Mouse (Mus musculus) A20 (cell line): ENCODE data around the gene Spag7.

Experiments
- DNase-seq: peaks from one replicate; pipeline ENCODE4 v3.0.0-alpha.2; 2011; ENCODE audit warnings: low read depth, low spot score

Spag7 gene

GRCm38 (mm10) chr11:70643051-70643450, 26.2 kb downstream of the Spag7 start:
- no peak for DNase-seq

GRCm38 (mm10) chr11:70641241-70641640, 28.0 kb downstream of the Spag7 start:
- DNase-seq, result no peak

DNA sequence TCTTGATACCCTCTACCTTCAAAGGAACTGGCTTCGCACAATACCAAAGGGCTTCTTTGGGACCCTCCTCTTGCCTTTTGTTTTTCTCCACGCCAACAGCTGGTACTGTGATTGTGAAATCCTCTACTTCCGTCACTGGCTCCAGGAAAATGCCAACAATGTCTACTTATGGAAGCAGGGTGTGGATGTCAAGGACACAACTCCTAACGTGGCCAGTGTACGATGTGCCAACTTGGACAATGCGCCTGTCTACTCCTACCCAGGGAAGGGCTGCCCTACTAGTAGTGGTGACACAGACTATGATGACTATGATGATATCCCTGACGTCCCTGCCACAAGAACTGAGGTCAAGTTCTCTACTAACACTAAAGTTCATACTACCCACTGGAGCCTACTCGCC, 29.2 kb downstream of the Spag7 start:
- no peak for DNase-seq

DNA sequence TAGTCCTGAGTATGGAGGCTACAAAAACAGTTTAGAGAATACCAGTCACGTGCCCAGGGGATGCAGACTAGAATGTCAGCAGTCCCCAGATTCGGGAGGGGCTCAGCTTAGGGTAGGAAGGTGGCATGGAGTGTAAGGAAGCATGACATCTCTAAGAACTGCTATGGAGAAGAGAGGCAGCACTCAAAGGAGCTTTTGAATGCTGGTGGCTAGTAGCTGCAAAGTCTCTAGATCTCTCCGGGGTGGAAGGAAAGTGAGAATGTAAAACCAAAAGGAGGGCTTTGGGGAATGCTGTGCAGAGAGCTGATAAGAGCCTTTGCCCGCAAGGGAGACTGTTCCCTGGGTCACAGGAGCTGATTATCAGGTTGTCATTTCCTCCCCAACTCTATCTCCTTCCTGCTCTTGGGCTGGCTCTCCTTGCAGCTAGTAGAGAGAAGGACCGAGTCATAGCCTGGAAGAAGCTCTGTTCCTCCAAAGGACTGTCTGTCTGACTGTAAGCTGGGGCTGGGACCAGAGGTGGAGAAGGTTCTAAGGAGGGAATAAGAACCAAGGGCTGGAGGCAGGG, 30.4 kb downstream of the Spag7 start, which contains the start of gene Gp1ba:
Gene Gp1ba, plus strand, starts transcription at position 409 of the 565 bp plus-strand sequence.
- no peak for DNase-seq

- no peak for DNase-seq
These were observed 30.9 kb downstream of the Spag7 start for GRCm38 (mm10) chr11:70638293-70638692.

DNA sequence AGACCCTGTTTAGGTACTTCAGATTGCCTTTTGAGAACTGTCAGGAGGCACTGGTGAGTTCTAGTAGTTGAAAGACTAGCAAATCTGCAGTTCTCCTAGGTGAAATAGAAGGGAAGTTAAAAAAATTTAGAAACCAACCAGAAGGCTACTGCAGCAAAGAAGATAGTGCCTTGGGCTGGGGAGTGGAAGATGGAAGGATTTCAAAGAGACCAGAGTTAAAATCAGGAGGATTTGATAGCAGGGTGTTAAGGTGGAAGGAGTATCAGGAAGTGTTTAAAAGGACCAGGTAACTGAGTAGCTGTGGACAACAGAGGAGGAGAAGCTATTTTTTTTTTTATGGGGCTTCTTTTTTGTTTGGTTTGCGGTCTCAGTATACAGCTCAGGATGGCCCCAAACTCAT, 31.5 kb downstream of the Spag7 start:
- DNase-seq, result no peak

DNA sequence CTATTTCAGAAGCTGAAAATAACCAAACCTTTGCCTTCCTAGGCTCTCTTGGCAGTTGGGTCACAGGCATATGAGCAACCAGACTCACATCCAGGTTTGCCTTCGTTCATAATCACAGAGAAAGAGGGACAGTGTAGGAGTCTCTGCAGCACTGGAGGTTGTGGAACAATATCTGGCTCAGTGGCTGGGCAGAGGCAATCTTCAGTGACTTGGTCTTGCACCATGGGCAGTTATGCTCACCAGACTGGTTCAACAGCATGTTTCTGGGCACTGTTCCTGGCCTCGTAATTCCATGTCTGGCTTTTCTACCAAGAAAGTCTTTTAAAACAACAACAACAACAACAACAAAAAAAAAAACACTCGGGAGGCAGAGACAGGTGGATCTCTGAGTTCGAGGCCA, 33.6 kb downstream of the Spag7 start:
- DNase-seq, result no peak

DNA sequence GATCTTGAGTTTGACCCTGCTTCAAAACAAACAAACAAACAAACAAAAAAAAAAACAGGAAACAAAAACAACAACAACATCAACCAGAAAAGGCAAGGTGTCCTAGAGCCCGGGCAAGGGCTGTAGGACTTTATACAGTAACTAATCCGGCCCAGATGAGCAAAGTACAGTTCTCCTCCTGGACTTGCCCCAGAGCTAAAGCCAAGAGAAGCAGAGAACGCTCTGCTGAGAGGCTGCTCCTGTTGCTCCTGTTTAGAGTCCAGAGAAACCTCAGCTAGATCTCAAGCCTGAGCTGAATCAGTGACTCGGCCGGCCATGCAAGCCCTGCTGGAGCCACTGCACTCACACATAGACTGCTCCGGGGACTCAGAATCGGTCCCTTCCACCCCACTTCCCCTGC, 39.1 kb downstream of the Spag7 start:
- no peak for DNase-seq

- DNase-seq, result peak; percentile 72
These were observed 39.7 kb downstream of the Spag7 start for GRCm38 (mm10) chr11:70629557-70629956.

DNA sequence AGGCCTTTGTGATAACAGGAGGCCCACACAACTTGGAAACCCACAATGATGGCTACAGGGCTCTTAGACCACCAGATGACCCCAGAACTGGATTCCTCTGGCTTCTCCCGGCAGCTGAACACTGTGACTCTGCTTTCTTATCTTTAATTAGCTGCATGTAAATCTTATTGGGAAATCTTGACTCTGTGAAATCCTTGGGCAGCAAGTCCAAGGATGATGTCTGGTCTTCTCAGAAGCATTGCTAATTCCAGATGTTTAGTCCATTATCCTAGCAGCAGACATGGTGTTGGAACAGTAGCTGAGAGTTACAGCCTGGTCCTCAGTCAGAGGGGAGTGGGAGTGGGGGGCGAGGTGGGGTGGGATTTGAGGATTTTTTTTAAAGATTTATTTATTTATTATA, 40.8 kb downstream of the Spag7 start:
- DNase-seq, result no peak

DNA sequence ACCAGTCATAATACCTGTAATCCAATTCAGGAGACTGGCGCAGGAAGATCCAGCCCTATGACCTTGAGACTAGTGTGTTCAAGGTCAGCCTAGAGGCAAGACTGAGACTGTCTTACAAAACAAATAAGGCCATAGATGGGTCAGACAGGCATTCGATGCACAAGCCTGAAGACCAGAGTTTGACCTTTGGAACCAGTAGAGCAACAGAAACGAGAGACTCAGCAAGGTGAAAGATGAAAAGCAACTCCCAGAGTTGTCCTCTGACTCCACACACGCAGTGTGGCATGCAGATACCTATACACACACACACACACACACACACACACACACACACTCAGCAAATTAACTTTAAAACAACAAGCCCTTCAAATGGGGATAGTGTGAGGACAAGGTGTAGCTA, 42.3 kb downstream of the Spag7 start:
- DNase-seq, result no peak

GRCm38 (mm10) chr11:70625473-70625872, 43.7 kb downstream of the Spag7 start:
- DNase-seq, result peak; percentile 77

- DNase-seq, result peak; percentile 34
These were observed 46.0 kb downstream of the Spag7 start for GRCm38 (mm10) chr11:70623053-70623742.

DNA sequence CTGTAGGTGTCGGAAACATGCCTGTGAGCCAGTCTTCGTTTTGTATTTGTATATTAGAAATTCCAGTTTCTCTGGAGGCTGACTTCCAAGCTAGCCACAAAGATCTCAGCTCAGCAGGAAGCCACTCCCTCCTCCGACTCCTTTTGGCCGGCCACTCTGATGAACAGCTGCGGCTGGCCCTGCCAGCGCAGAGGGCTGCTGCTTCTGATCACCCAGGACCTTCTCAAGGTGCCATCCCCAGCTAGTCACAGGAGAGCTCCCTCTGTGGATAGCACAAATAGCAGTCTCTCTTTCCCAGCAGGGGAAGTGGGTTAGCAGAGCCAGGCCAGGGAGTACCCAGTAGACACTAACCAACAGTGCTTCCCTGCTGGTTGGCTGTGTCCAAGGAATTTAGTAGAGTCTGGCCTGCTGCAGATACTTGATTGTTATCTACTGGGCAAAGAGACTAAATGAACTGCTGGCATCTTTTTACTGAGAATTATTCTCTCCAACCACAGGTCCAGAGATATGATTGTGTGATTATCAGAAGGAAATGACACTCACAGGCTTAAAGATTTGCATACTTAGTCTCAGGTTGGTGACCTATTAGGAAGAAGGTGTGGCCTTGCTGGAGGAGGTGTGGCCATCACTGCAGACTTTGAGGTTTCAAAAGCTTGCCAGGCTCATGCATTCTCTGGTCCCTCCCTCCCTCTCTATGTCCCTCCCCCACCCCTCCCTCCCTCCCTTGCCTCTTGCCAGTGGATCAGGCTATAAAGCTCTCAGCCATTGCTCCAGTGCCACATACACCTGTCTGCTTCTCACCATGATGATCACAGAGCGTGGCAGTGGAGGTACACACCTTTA, 47.0 kb downstream of the Spag7 start:
- peak; percentile 69 for DNase-seq

- no peak for DNase-seq
These were observed 50.1 kb downstream of the Spag7 start, which contains the start of gene Chrne for GRCm38 (mm10) chr11:70619101-70619500. Gene Chrne (minus strand): TSS chr11:70619216.

DNA sequence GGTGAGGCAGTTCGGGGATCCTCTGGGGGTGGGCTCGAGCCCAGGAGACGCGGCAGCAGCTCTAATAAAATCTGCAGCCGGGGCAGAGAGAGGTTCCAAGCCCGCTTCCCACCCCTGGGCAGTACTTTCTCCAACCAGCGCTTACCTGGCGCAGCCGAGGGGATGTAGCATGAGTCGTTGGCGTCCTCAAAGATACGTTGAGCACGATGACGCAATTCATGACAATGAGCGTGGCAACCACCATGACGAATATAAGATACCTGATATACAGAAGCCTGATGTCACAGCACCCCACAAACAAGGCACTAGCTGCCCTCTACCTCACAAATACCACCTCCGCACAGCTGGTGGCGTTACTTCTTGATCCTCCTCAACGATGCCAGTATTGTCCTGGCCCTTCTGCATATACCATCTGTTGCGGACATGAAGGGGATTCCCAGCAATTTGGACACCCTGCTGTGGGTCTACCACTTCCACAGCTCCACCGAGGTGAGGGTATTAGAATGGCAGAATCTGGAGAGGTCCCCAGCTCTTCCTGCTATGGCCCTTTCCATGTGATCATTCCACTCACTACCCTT, 53.6 kb downstream of the Spag7 start, which contains the start of gene 4930544D05Rik:
Gene 4930544D05Rik, plus strand, starts transcription at position 333 of the 578 bp plus-strand sequence.
- DNase-seq, result no peak

DNA sequence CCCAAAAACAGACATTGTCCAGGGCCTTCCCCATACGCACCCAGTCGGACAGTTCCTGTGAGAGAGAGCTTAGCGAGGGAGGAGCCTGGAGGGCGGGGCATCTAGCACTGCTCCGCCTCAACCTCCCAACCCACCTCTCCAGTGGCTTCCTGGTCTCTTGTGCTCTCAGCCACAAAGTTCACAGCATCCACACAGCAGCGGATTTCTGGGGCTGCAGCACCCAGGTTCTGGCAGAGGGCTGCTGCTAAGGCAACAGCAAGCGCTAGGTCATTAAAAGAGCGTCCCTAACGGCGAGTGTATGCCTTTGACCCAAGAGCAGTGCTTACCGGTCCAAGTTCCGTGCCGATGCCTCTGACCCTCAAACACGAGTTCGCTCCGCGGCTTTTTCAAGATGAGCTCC, 54.1 kb downstream of the Spag7 start:
- DNase-seq, result no peak
